Mouse (Mus musculus) G1E (cell line): ENCODE results near the gene Atmin. TPM values are rescaled to one million over a fixed set of nuclear protein-coding genes. Genes with fewer than 3 reads are reported as not detected.

ENCODE experiments used
- ATAC-seq: 2 replicates; pipeline ENCODE4 v1.8.0; 2016; ENCODE audit warnings: mild to moderate bottlenecking; ENCODE audit not compliant: insufficient number of reproducible peaks, poor library complexity, low FRiP score, severe bottlenecking; ENCODE audit errors: extremely low read depth
- DNase-seq: peaks from one replicate; pipeline ENCODE4 v3.0.0; 2012; ENCODE audit warnings: low spot score
- H3K27me3 ChIP-seq: 2 replicates; pipeline ENCODE4 v1.6.1; 2012; ENCODE audit warnings: mild to moderate bottlenecking, low read length, inconsistent platforms; ENCODE audit not compliant: insufficient read depth
- H3K36me3 ChIP-seq: replicated peaks from 2 replicates; pipeline ENCODE3; 2012; ENCODE audit warnings: mild to moderate bottlenecking, inconsistent platforms
- H3K4me1 ChIP-seq: 2 replicates; pipeline ENCODE4 v1.6.1; 2012; ENCODE audit warnings: low read depth, low read length, inconsistent platforms, mixed read lengths; ENCODE audit not compliant: insufficient read depth
- H3K4me3 ChIP-seq: 2 replicates; pipeline ENCODE4 v1.5.1; 2012; ENCODE audit warnings: low read depth, mild to moderate bottlenecking, inconsistent platforms, low read length, moderate library complexity, mixed read lengths
- H3K9me3 ChIP-seq: replicated peaks from 2 replicates; pipeline ENCODE4 v1.6.1; 2012; ENCODE audit warnings: inconsistent platforms
- CTCF ChIP-seq: IDR thresholded peaks from 2 replicates; pipeline ENCODE4 v1.5.1; 2012; ENCODE audit warnings: low read depth, low read length, inconsistent platforms, mixed read lengths
- GATA1 ChIP-seq: IDR thresholded peaks from 2 replicates; pipeline ENCODE4 v1.6.1; 2012; ENCODE audit warnings: borderline replicate concordance, low read length, inconsistent platforms, mixed read lengths
- GATA2 ChIP-seq: IDR thresholded peaks from 2 replicates; pipeline ENCODE4 v1.6.1; 2012; ENCODE audit warnings: low read depth, low read length, inconsistent platforms, borderline replicate concordance
- POLR2AphosphoS5 ChIP-seq: IDR thresholded peaks from 2 replicates; pipeline ENCODE4 v1.6.1; 2012; ENCODE audit warnings: low read depth, low read length, inconsistent platforms; ENCODE audit not compliant: insufficient replicate concordance
- TAL1 ChIP-seq: conservative IDR thresholded peaks from 2 replicates; pipeline ENCODE4 v1.6.1; 2012; ENCODE audit warnings: low read depth, low read length, inconsistent platforms, mixed read lengths
- polyA plus RNA-seq: library from polyadenylated mRNA; stranded (reverse); fragments of >175 nt; gene quantifications from 2 replicates; pipeline ENCODE4 v1.2.3, GENCODE M21; 2012
- total RNA-seq, 2 experiments: library from RNA; stranded (forward) in 1 of 2; stranded (reverse) in 1 of 2; fragments of 200-1000 nt in 1 of 2; fragments of >200 nt in 1 of 2; fragmentation: Nextera tagmentation in 1 of 2; gene quantifications; 2 replicates each; pipeline ENCODE4 v1.2.3; 2014 to 2017

Atmin gene
- total RNA-seq (2014; fragmentation: Nextera tagmentation) (39.1 and 40.2 TPM in 2 replicates), total RNA-seq (2017) (18.2 and 18.4 TPM in 2 replicates), polyA plus RNA-seq (9.8 and 13.7 TPM in 2 replicates)

DNA sequence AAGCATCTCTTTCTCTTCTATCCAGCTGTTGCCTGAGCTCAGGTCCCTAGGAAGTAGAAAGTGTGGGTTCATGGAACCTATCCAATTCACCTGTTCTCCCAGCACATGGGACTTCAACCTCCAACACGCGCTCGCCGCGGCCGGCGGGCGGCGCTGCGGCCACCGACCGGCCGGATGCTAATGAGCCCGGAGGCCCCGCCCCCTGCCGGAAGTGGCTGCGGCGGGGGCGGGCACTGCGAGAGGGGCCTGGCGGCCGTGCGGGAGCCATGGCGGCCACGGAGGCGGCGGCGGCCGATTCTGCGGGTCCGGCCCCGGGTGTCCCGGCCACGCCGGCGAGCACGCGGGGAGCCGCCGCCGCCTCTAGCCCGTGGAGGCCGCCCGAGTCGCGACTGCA is at the start of gene Atmin:
TSS of gene Atmin (plus strand) at position 233 of the 394 bp plus-strand sequence.
- peak; percentile 18 for ATAC-seq
- H3K27me3 ChIP-seq, result no peaks in the 10 kb centered on the region

DNA sequence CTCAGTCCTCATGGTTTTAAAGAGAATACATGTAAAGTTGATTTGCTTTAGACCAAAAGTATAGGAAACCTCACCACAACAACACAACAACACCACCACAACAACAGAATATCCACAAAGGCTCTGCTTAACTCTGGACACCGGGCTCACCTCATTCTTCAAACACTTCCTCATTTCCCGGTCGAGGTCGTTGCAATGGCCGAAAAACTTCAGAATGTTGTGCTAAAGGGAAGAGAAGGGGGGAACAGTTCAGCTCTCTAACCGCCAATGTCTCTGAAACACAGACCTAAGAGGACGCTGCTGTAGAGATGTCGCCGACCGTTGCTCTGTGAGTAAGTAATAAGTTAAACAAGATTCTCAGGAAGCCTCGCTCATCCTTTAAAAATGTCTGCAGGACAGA is 49.3 kb upstream of the Atmin start:
- H3K27me3 ChIP-seq, result no peaks in the 10 kb centered on the region
- no peaks in the 10 kb centered on the region for H3K4me1 ChIP-seq
- H3K4me3 ChIP-seq, result no peak overlapping the region
- ATAC-seq, result no peak
- TF ChIP-seq GATA2, result no peak
- no peak for DNase-seq
- peaks cover 52% of the 10 kb centered on the region for H3K36me3 ChIP-seq
- H3K9me3 ChIP-seq, result peaks cover 4% of the 10 kb centered on the region

More for the DNA sequence above, at the start of gene Atmin:
- Histone ChIP-seq H3K4me1 (peaks cover 49% of the 10 kb centered on the region), H3K9me3 (no peaks in the 10 kb centered on the region), H3K36me3 (peaks cover 71% of the 10 kb centered on the region), H3K4me3 (peak within 1 kb of the TSS; percentile 100)
- DNase-seq, result peak; percentile 89
- TF ChIP-seq GATA1 (no peak), CTCF (peak; percentile 36; the same call in 1 of the 2 replicates)

DNA sequence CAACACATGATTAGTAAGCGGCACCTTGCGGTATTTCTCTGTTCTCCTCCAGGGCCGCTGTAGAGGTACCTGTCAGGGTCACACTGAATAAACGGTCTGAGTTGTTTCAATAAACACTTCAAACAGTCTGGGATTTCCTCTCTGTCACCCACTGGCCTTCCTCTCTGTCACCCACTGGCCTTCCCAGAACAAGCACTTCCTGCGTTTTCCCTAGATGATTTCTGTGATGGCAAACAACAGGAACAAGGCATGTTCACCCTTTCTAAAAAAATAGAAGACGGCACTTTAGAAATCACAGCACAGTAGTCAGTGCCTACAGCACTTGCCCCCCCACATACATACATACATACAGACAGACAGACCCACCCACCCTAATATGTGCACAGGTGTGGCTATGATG is 47.7 kb upstream of the Atmin start:
- Histone ChIP-seq H3K9me3 (peaks cover 4% of the 10 kb centered on the region), H3K27me3 (no peaks in the 10 kb centered on the region), H3K36me3 (peaks cover 40% of the 10 kb centered on the region), H3K4me1 (no peaks in the 10 kb centered on the region), H3K4me3 (no peak overlapping the region)
- TF ChIP-seq CTCF, result no peak
- TF ChIP-seq GATA1, result no peak
- no peak for TF ChIP-seq GATA2
- DNase-seq (no peak), ATAC-seq (no peak)

GRCm38 (mm10) chr8:116904736-116905135 is 38.5 kb upstream of the Atmin start:
- Histone ChIP-seq H3K4me1 (peaks cover 3% of the 10 kb centered on the region; the same call in 1 of the 2 replicates), H3K4me3 (no peak overlapping the region), H3K27me3 (no peaks in the 10 kb centered on the region), H3K36me3 (peaks cover 50% of the 10 kb centered on the region), H3K9me3 (no peaks in the 10 kb centered on the region)
- no peak for ATAC-seq
- no peak for DNase-seq
- no peak for TF ChIP-seq GATA2
- TF ChIP-seq TAL1, result no peak
- TF ChIP-seq CTCF, result no peak
- TF ChIP-seq GATA1, result no peak
- no peak for TF ChIP-seq POLR2AphosphoS5

DNA sequence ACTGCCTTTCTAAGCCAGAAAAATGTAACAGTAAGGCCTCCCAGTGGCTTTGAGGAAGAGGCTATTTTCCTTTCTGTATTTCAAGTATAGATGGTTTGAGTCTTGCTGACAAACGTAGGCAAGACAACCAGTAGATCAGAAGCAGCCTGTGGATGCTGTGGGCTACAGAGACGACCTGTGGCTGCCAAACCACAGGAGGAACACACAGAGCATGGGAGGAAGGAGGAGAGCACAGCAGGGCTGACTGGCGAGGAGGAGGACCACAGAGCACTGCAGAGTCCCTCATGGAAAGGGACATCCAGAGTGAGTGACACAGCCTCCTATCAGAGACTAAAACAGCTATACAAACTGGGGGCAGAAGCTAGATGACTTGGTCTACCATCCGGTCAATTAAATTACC is 37.9 kb upstream of the Atmin start:
- ATAC-seq, result no peak
- H3K4me3 ChIP-seq, result no peak overlapping the region
- no peak for DNase-seq
- no peaks in the 10 kb centered on the region for H3K9me3 ChIP-seq
- TF ChIP-seq GATA2, result no peak
- no peak for TF ChIP-seq CTCF
- TF ChIP-seq TAL1, result no peak
- TF ChIP-seq POLR2AphosphoS5, result no peak
- TF ChIP-seq GATA1, result no peak
- peaks cover 3% of the 10 kb centered on the region; the same call in 1 of the 2 replicates for H3K4me1 ChIP-seq
- no peaks in the 10 kb centered on the region for H3K27me3 ChIP-seq
- H3K36me3 ChIP-seq, result peaks cover 55% of the 10 kb centered on the region

DNA sequence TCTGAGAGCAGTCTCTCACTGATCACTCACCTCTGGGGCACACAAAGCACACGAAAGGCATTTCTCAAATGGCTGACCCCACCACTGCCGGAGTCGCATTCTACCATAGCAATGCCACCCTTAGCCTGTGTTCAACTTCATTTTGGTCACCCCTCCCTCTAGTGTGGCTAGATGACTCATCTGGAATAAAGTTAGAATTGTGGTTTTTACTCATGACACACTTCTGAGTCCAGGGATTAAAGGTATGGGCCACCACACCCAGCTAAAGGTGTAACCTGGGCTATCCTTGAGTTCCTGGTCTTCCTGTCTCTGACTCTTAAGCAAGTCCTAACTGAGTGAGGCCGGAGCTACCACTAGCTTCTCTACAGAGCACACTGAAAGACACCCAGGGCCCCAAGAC is 37.4 kb upstream of the Atmin start:
- DNase-seq, result no peak

GRCm38 (mm10) chr8:116921005-116921336 is 22.2 kb upstream of the Atmin start:
- ATAC-seq (peak; percentile 37), DNase-seq (no peak)
- no peaks in the 10 kb centered on the region for H3K27me3 ChIP-seq
- H3K36me3 ChIP-seq, result peaks cover 60% of the 10 kb centered on the region
- TF ChIP-seq POLR2AphosphoS5 (no peak), TAL1 (no peak), GATA1 (no peak), CTCF (no peak), GATA2 (no peak)
- peaks cover 33% of the 10 kb centered on the region for H3K4me1 ChIP-seq
- peak overlapping the region; percentile 89 for H3K4me3 ChIP-seq
- no peaks in the 10 kb centered on the region for H3K9me3 ChIP-seq

More for the DNA sequence above, 37.4 kb upstream of the Atmin start:
- Histone ChIP-seq H3K4me3 (no peak overlapping the region), H3K4me1 (peaks cover 3% of the 10 kb centered on the region; the same call in 1 of the 2 replicates), H3K9me3 (no peaks in the 10 kb centered on the region), H3K27me3 (no peaks in the 10 kb centered on the region), H3K36me3 (peaks cover 61% of the 10 kb centered on the region)
- TF ChIP-seq GATA1 (no peak), POLR2AphosphoS5 (no peak), TAL1 (no peak), GATA2 (no peak), CTCF (no peak)
- no peak for ATAC-seq
